Mouse (Mus musculus): Measurements from ENCODE around the gene Nt5c3.

Gene Nt5c3

DNA sequence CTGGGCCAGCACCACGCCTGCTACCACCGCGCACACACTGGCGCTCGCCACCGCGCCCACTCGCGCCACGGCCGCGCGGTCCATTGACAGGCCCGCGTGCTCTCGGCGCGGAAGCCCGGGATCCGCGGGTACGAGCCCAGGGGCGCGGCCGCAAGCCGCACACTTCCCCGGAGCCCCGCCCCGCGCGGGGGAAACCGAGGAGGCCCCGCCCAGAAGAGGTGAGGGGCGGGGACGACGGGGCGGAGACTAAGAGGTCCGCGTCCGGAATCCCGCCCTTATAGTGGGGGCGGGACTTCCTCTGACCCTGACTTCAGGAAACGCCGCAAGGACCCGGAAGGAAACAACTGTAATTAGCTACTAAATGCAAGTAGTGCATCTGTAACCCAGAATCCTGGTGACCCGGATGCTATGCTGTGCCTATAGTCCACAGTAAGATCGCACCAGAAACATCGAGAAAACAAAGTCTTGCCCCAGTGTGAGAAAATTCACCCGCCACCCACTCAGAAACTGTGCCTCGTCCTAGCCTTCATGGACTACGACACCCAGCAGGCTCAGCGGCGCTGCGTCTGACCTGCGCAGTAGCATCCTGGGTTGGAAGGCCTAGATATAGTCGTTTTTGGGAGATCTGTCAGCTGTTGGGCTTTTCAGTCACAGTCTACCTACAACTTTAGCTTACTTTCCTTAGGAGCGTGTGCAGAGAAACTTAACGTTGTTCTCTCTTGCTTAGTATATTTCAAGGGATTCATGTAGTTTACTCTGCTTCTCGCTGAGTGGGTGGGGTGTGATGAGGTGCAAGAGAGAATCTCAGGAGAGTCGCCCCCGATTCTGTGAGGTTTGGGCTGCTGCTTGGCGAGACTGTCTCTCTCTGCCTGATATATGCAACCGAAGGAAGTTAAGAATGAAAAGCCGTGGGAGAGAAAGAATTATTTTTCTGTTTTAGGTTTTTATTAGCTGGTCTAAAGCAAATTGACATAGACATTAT lies at the start of gene Nt5c3, which contains the start of gene Vmn1r4:
Nt5c3 (minus strand) TSS at position 207 of the 982 bp plus-strand sequence.
Vmn1r4 (plus strand) TSS at position 290 of the 982 bp plus-strand sequence.
- DNase-seq (ENCODE audit: low spot score): peak; percentile 94

DNA sequence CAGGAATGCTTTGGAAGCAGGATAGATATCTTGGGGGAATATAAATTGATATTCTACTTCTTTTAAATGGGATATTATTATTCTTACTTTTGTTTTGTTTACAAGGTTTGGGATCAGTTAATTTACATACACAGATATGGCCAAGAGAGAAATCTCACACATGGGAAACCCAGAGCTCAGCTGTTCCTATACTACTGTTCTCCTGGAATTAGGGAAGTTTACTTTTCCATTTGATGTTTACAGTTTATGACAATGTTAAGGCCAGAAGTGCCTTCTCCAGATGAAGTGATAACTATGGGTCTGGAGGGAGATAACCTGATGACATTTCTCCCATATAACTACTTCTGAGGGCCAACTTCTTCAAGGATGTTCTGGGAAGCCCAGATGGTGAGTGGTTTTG lies 46.2 kb upstream of the Nt5c3 start, which contains the start of gene Vmn1r5:
Vmn1r5 (plus strand) TSS at position 301 of the 400 bp plus-strand sequence.
- no peak for DNase-seq (ENCODE audit: low spot score)

DNA sequence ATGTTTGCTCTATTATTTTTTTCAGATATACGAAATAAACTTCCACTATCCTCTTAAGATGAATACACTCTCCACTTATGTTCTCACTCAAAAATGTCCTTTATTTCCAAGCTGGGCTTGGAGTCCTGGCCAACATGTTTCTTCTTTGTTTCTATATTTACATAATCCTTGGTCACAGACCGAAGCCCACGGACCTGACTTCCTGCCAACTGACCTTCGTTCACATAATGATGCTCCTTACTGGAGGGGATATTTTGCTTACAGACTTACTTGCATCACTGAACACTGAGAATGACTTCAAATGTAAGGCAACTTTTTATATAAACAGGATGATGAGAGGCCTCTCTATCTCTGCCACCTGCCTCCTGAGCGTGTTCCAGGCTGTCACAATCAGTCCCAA lies 32.7 kb upstream of the Nt5c3 start:
- DNase-seq (ENCODE audit: low spot score): no peak

DNA sequence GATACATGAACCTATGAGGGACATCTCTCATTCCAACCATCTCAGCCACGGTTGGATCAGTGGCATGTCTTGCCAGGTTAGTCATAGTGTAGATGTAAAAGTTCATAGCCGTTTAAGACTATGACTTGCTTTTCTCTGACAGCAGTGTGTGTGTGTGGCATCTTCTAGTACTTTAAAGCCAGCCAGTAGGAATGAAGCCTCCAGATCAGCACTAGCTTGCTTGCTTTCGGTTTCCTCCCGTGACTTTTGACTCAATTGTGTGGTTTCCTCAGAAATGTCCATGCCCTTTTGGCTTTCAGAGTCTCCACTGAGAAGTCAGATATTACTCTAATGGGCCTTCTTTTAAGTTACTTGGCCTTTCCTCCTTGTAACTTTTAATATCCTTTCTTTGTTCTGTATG lies 10.6 kb upstream of the Nt5c3 start:
- no peak for DNase-seq (ENCODE audit: low spot score)

DNA sequence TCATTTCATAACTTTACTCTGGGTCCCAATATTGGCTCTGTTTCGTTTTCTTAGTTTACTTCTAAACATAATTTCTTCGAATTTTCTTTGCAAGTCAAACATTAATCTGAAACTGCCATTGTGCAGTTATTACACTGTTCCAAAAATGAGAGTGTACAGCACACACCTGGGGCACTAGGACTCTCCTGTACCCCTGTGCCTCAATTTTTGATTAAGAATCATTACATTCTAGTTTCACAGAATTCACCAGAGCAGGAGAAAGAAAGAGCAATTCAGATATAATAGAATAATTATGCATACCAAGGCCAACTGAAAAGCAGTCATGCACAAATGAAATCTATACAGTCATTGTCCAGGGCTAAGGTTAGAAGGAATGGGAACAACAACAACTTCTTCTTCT lies 8.7 kb upstream of the Nt5c3 start:
- no peak for DNase-seq (ENCODE audit: low spot score)

DNA sequence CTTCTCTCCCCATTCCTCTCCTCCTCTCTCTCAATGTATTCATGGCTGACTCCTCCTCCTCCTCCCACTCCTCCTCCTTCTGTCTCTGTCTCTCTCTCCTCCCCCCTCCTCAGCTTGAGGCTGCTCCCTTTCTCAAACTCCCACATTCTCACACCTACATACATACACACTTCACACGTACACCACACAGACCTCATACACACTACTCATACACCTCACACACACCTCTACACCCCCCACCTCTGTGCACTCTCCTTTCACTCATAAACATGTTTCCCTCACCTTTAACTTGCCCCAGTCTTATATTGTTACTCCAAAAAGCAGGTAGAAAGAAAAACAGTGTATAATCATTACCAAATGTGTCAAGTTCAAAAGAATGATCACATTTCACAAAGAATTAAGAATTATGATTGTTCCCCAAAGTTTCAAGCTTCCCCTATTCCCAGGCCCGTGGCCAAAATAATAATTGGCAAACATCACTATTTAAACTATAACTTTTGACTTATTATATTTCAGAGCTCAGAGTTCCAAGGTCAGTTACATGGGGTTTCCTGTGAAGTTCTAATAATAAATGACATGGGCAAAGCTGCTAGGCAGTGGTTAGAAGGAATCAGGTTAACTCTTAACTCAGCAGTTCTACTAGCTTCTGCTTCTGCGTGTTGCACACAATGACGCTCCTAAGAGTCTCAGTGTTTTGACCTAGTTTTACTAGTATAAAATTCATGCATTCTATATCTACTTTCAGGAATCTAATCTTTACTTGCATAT lies 8.1 kb upstream of the Nt5c3 start:
- DNase-seq (ENCODE audit: low spot score): no peak

DNA sequence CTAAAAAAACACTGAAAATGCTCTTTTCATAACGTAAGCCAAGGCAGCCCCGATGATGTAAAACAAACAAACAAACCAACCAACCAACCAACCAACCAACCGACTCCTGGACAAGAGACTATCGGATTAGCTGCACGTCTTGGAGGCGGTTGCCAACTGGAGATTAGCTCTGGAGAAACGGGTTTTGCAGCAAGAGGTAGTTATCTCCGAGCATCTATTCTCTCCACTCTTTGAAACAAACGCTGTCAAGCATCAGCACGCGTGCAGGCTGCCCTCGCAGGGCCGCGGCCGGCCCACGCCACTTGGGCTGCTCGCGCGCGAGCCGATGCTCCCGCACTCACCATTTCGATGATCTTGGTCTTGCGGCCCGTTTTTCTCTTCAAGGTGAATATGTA lies 404 bp downstream of the Nt5c3 start:
- no peak for DNase-seq (ENCODE audit: low spot score)

DNA sequence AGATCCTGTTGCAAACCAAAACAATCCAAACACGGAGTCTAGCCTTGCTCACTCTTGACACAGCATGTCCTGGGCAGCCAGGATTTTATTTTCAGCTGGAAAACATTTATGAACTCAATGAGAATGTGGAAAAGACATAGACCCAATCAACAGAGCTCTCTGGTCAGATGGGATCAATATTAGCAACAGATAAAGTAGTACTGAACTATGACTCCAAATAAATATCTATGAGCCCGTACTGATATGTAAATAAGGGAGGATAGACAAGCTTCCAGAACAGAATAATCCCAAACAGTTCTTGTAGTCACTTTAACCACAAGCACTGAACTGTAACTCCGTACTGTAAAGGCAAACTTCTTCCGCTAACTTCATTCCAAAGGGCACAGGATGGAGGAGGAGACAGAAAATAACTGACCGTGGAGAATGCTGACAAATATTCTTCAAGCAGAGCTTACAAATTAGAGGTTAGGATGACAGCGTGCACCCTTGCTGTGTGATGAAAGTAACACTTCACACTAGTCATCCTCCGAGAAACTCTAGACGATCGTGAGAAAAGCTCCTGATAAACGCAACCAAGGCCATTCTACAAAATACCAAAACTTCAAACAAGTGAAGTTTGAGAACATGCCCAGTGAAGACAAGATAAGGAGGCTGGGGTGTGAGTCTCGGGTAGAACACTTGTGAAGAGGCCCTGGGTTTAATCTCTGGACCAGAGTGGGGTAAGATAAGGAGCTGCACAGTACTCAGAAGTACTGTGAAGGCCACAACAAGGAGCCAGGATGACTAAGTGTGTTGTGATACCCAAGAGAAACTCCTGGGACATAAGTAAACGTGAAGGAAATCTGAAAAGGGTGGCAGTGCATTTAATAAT lies 3.3 kb downstream of the Nt5c3 start:
- DNase-seq (ENCODE audit: low spot score): no peak

DNA sequence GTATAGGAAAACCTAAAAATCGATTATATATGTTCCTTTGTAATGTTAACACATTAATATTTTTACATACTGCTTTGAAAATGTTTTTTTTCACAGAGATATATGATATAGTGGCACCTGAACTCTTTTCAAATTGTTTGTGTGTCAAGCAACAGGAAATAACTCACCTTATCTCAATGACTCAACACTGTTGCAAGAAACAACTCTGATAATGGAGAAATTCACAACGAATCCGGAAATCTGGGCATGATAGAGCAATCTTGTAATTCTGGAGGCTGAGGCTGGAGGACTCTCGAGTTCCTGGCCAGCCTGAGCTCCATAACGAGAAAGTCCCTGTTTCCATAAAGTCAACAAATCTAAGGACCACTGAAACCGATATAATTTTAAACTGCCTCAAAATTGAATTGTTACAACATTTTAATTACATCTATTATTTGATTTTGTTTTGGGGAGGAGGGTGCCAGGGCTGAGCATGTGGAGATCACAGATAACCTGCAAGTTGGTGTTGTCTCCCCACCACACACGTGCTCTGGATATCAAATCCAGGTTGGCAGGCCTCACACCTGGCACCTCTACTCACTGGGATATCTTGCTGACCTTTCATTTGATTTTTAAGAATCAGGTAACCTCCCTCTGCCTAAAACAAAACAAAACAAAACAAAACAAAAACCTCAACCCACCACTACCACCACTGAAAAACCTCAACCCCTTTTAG lies 4.2 kb downstream of the Nt5c3 start:
- no peak for DNase-seq (ENCODE audit: low spot score)

DNA sequence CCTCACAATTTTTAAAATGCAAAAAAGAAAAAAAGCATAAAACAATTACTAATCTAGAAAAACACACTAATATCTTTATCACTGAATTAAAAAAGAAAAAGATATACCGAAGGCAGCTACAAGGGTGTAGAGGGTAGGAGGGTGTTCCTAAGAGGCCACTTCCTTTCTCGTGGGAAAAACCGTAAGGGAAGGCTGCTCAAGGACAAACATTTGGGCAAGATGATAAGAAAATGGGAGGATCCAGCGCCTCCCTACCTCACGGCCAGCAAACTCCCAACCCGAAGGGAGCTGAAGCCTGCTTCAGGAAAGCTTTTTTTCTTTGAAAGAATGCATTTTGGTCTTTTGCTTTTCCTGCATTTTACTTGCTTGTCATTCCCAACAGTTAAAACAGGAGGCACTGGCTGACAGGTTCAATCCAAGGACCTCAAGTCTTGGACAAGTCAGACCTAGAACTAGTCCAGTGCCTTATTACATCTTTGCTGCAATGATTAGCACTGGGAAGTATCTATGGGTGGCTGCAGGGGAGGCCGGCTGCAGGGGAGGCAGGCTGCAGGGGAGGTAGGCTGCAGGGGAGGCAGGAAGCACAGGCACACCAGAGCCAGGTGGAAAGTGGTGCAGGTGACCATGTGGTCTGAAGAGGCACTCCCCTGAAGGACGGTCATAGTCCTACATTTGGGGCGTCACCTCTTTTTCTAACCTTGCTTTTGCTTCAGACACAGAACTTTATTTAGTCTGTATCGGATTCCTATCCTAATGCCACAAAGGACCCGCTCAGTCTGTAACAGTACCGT lies 6.0 kb downstream of the Nt5c3 start:
- no peak for DNase-seq (ENCODE audit: low spot score)

DNA sequence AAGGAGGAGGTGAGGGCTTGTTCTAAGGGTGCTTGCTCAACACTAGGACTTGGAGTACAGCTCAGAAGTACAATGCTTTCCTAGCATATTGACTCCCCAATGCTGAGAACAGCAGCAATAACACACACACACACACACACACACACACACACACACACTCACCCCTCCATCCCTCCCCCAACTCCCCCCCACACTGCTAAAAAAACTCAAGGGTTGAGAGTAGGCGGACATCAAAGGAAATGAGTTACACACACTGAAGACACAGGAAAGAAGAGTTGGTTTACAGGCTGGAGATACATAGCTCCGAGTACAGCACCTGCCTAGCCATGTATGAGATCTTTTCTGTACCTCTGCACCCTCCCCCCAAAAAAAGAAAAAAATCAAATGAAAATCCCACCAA lies 7.5 kb downstream of the Nt5c3 start:
- DNase-seq (ENCODE audit: low spot score): no peak

DNA sequence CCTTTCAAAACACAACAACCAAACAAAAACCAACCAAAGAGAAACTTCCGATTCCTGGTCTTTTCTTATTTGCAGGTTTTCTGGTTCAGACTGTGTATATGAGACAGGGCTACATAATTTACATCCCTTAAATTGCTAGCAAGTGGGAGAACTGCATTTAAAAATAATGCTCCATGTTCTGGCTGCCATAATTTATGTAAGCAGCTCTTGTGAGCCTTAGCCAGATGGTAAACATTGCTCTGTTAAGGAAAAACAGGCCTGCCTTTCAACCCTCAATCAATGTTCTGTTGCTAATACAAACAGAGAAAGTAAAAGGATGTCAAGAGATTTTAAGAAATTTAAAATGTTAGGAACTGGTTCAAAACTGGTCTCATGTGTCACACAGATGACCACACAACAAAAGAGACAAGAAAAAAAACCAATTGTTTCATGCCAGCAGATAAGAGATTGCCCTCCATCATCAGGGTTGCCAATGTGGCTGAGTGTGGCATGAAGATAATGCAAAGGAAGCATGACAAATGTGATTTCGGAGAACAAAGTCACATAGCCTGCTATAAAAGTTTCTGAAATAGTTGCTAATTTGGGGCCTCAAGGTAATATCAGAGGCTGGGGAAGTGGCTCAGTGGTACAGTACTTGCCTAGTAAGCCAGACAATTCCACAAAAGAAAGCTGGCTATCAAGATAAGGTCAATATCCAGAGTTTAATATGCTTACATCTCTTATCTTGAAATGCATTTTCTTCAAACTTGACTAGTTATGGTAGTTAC lies 10.5 kb downstream of the Nt5c3 start:
- no peak for DNase-seq (ENCODE audit: low spot score)

DNA sequence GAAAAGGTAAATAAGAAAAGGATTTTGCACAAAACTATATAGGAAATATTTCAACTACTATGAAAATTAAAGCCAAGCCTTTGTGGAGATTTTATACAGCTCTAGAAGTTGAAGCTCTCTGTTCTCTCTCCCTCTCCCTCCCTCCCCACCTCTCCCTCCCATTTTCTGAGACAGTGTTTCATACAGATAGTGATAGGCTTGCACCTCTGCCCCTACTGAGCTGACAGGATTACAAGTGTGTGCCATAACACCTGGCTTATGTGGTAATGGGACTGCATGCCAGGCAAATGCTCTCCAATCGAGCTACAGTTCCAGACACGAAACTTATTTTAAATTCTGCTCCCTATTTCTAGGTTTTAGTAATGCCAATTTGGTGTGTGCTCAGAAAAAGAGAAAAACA lies 12.8 kb downstream of the Nt5c3 start:
- DNase-seq (ENCODE audit: low spot score): no peak

DNA sequence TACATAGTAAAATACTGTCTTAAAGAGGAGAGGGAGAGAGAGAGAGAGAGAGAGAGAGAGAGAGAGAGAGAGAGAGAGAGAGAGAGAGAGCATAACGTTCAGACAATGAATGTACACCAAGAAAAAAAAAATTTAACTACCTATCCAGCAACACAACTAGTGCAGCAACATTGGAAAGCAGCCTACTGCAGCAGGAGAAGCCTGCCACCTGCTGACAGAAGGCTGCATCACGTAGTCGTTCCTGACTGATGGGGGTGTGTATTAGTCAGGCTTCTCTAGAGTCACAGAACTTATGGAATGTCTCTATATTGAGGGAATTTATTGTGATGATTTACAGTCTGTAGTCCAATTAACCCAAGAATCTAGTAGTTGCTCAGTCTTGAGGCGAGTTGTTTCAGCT lies 14.8 kb downstream of the Nt5c3 start:
- peak; percentile 48 for DNase-seq (ENCODE audit: low spot score)

DNA sequence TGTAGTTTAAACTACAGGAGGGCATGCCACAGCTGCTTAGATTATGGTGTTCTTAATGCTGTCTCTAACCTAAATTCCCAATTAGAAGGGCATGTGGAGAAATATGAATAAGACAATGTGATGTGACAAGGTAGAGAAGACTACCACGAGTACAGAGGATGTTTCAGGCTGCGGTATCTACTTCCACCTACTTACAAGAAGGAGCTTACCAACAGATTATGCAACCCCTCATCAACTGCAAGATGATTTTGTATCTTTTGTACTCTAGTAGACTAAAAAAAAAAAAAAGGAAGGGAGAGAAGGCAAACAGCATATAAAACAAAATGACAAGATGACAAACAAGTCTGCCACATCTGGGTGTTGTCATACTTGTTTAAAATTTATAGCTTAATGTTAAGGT lies 15.3 kb downstream of the Nt5c3 start:
- DNase-seq (ENCODE audit: low spot score): no peak

DNA sequence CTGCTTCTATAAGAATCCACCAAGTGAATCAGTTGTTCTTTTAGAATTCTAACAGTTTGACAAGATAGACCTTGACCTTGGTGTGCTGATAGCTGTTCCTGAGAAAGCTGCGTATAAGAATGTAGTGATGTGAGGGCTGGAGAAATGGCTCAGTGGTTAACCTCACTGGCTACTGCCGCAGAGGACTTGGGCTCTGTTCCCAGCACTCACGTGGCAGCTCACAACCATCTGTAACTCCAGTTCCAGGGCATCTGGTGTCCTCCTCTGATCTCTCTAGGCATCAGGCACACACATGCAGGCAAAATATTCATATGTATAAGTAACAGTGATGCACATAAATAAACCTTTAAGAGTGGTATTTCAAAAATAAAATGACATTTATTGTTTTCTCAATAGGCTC lies 15.8 kb downstream of the Nt5c3 start:
- DNase-seq (ENCODE audit: low spot score): no peak

DNA sequence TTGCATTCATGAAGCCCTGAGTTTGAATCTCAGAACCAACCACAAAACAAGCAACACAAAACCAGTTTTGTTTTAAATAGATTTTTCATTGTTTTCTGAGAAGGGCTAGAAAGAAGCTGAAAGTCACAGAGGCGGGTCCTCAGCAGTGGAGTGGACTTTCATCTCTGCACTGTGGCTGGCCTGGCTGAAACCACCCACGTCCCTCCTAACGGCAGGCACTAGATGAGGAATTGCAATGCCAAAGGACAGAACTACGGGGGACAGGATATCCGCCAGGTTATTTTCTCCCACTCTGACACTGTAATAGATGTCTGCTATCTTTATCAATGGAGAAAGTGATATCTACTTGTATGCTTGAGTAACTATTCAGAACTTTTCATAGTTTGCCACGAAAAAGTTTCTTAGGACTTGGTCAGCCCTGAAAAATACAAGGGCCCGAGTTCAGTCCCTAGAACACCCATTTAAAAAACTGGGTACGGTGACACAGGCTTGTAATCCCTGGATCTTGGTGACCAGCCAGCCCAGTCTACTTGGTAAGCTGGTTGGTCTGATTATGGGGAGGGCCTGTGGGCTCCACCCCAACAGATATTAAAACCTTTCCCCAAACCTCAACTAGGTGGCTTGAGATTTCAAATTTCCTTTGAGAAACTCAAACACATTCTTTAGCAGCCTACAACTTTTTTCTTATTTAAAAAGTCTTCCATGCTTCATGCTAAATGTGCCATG lies 17.4 kb downstream of the Nt5c3 start:
- DNase-seq (ENCODE audit: low spot score): no peak

DNA sequence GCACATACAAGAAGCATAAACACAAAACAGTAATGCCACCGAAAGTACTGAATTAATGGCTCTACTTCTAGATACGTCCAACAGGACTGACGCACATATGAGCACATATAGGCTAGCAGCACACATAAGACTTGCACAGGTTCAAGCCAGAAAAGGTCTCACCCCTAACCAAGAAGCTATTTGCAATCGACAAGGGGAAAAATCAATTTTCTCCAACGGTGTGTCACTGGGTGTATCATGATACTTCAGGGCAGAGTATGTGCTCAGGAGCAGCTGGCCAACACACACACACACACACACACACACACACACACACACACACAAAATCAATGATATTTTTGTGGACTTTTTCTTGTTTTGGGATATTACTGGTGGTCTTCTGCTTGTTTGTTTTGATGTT lies 18.2 kb downstream of the Nt5c3 start:
- no peak for DNase-seq (ENCODE audit: low spot score)

DNA sequence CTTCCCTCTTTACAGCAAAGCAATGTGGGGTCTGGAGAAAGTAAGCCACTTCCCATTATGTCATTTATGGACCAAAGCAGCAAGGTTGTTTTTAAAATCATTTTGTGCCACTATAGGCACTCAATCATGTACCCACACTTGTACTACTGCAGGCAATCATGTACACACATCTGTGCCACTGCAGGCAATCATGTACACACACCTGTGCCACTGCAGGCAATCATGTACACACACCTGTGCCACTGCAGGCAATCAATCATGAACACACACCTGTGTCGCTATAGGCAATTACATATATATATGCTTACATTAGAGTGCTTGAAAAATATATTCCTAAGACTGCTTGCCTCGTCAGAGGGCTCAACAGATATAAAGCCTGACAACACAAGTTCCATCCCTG lies 18.8 kb downstream of the Nt5c3 start:
- DNase-seq (ENCODE audit: low spot score): no peak

Measured in left cerebral cortex, adult 11 months (tissue).